Mouse (Mus musculus) left cerebral cortex, adult 11 months (tissue): Measurements from ENCODE around the gene 4930438A08Rik.

ENCODE experiments used
- DNase-seq: peaks from one replicate; pipeline ENCODE4 v3.0.0; 2022; ENCODE audit warnings: low spot score

Gene 4930438A08Rik

GRCm38 (mm10) chr11:58324614-58325229 is 50.1 kb downstream of the 4930438A08Rik start:
- no peak for DNase-seq

DNA sequence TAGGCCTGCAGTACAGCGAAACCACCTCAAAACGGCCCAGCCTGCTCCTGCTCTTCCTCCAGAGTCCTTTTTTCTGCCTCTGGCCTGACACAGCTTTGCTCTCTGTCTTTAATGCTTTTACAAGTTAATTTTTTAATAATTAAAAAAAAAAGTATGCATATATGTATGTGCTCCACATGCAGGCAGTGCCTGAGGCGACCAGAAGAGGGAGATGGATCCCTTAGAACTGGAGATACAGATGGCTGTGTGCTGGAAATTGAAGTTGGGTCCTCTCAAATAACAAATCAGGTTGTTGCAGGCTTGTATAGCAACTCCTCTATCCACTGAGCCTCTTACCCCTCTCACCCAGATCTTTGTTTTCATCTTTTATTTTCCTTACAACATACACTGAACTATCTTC is 52.2 kb downstream of the 4930438A08Rik start:
- no peak for DNase-seq

- DNase-seq = no peak
These were observed 55.3 kb downstream of the 4930438A08Rik start for GRCm38 (mm10) chr11:58329906-58330275.

DNA sequence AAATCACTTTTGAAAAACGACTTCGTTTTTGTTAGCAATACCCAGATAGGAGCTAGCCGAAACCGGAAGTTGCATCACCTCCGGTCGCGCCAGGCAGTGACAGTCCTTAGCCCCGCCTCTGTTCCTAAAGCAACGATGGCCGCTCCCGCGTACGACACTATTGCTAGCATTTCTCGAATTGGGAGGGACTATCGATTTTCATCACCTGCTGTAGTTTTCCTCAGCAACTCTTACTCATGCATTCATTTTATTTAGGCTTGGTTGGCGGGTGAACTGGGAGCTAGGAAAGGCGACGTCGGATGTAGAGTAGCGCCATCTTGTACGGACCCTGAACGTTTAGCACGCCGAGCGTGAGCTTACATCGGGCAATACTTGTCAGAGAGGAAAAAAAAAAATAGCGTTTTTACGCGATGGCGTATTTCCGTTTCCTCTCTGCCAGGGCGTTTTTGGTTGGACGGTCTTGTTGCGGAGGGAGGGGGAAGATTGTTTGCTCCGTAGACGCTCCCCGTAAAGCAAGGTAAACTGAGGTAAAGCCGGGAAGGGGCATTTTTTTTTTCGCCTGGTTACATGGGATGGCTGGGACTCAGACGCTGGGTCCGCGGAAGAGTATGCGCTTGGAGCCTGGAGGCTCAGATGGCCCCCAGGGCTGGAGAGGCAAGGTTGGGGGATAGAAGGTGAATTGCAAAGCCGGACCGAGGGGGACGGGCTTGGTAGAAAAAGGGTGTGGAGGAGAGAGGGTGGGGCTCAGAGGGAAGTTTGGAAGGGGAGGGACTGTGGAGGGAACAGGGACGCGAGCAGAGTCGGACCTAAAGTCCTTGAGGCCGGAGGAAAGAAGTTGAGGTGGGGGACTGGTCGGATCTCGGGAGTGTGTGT is 55.9 kb downstream of the 4930438A08Rik start, which contains the start of the genes Zfp672 and Sh3bp5l:
Gene Zfp672 (minus strand): TSS at position 64 of the 873 bp plus-strand sequence.
Gene Sh3bp5l (plus strand): TSS at position 449 of the 873 bp plus-strand sequence.
- peak; percentile 90 for DNase-seq

DNA sequence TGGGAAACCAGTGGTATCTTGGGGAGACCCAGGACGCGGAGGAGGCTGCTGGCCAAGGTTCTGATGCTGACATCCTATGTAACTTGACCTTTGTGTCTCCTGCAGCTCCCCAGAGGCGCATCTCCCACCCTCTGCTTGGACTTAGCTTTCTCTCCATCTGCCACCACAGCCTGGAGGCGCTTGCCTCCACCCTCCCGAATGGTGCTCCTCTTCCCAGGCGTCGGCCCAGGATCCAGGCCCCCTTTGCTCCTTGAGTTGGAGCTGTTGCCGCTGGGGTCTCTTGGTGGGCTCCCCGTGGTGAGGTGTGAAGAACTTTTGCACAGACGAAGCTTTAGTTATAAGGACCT is 56.5 kb downstream of the 4930438A08Rik start:
- no peak for DNase-seq

DNA sequence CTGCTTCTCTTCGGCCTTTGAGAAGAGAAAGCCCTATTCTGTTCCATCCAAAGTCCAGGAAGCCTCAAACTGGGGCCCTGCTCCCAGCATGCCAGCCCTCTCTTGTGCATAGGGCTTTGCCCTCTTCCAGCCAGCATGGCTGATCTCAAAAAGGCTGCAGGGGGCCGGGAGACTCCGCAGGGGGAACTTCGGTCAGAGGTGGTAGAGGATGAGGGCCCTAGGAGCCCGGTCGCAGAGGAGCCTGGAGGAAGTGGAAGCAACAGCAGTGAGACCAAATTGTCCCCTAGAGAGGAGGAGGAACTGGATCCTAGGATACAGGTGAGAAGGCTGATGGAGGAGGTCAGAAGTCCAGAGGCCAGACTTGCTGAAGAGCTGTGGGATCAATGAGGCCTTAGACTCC is 56.9 kb downstream of the 4930438A08Rik start:
- no peak for DNase-seq

DNA sequence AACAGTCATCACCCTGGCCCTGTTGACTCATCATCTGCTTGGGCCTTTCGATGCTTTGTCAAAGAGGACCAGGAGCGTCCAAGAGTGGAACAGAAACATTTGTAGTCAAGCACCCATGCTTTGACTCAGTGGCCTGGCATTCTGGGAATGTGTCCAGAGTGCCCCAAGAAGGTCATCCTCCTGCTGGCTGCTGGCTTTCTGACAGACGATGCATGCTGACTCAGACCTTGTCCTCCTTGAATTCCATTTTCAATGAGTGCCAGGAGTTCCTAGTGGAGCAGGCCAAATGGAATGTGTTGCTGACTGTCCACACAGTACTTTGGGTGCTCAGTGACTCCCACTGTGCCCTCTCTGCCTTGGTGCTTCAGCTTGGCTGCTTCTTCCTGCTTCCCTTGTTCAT is 60.1 kb downstream of the 4930438A08Rik start:
- no peak for DNase-seq
